Mouse (Mus musculus) megakaryocyte progenitor cell, adult 5-6 weeks (primary cell): ENCODE measurements around the gene Tlr3. TPM values are rescaled to one million over a fixed set of nuclear protein-coding genes. Genes with fewer than 3 reads are reported as not detected.

Experiments used
- ATAC-seq: replicated peaks from 2 replicates; pipeline ENCODE4 v1.8.0; 2016; ENCODE audit warnings: mild to moderate bottlenecking, moderate TSS enrichment, inconsistent platforms; ENCODE audit not compliant: poor library complexity
- total RNA-seq, 2 experiments: library from RNA; stranded (forward) in 1 of 2; stranded (reverse) in 1 of 2; fragments of 157-497, 149-512 nt in 1 of 2; fragments of 200-1000 nt in 1 of 2; gene quantifications; 2 replicates each; pipeline versions ENCODE4 v1.2.3 to v1.2.4; 2015 to 2017

Gene Tlr3
- total RNA-seq, 2 experiments from 2014 or later: 1.2 to 1.6 TPM

DNA sequence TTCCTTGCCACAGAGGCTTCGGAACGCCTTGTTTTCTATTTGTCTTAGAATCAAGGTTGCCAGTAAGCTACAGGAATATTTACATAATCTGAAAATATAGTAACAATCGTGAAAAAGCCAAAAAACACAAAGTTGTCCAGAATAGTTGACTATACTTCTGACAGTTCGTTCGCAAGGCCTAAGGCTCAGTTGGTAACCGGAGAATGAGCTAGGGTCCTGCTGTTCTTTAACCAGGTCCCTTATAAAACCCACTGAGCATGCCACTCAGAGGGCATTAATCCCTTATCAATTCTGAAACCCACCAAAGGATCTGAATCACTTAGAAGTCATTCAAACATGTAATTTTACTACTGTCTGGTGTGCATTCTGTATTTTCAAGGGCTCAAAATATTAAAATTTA is 55.1 kb downstream of the Tlr3 start:
- ATAC-seq: no peak

Other genes starting within 250 kb of the Tlr3 start
- gene F11, start 149.0 kb downstream of the Tlr3 start, total RNA-seq (2015): not detected in 2 replicates
- not detected in 2 replicates for gene F11, start 149.0 kb downstream of the Tlr3 start, total RNA-seq (2017)
- not detected in 2 replicates for gene Klkb1, start 116.2 kb downstream of the Tlr3 start, total RNA-seq (2015)
- not detected in 2 replicates for gene Klkb1, start 116.2 kb downstream of the Tlr3 start, total RNA-seq (2017)
- gene Gm45753, start 102.6 kb downstream of the Tlr3 start, total RNA-seq (2015): not detected in 2 replicates
- gene Gm45753, start 102.6 kb downstream of the Tlr3 start, total RNA-seq (2017): not detected in 2 replicates
- 10.9 and 13.2 TPM in 2 replicates for gene Cyp4v3, start 77.9 kb downstream of the Tlr3 start, total RNA-seq (2015)
- gene Cyp4v3, start 77.9 kb downstream of the Tlr3 start, total RNA-seq (2017): 10.9 and 11.6 TPM in 2 replicates
- gene Fam149a, start 28.8 kb downstream of the Tlr3 start, total RNA-seq (2015): 0.17 and 0.32 TPM in 2 replicates
- gene Fam149a, start 28.8 kb downstream of the Tlr3 start, total RNA-seq (2017): 0.04 and 0.07 TPM in 2 replicates
- gene Sorbs2, start 96.7 kb upstream of the Tlr3 start, total RNA-seq (2015): 0.32 TPM in 1 of 2 replicates, not detected in the other
- not detected in 2 replicates for gene Sorbs2, start 96.7 kb upstream of the Tlr3 start, total RNA-seq (2017)